Comparison of ENCODE assay signal across 28 mouse cellular contexts in genomic region chr4:145344948-145345347, GRCm38 (mm10). TPM values are rescaled to one million over a fixed set of nuclear protein-coding genes. Genes with fewer than 3 reads are reported as not detected.
"Had no signal": no experiment of that assay in that cellular context is flagged by ENCODE, and none has a peak within 500 bp of the region (broad histone marks: within the 10 kb centered on the region; RNA-seq: fewer than 3 reads in every experiment).

No protein-coding gene starts in this region.

- H3K36me3 ChIP-seq: embryonic facial prominence, embryonic 10.5 days; embryonic facial prominence, embryonic 12.5 days; embryonic facial prominence, embryonic 13.5 days; embryonic facial prominence, embryonic 15.5 days; forebrain, embryonic 10.5 days; forebrain, embryonic 12.5 days; forebrain, embryonic 15.5 days had no signal

- ATAC-seq: forebrain, embryonic 13.5 days; forebrain, embryonic 14.5 days; forebrain, embryonic 15.5 days; forebrain, embryonic 16.5 days; forebrain, postnatal 0 days had no signal

- H3K4me3 ChIP-seq: embryonic facial prominence, embryonic 10.5 days; embryonic facial prominence, embryonic 12.5 days; embryonic facial prominence, embryonic 13.5 days; embryonic facial prominence, embryonic 15.5 days; erythroblast, embryonic 14.5 days; forebrain, embryonic 10.5 days; forebrain, embryonic 12.5 days; forebrain, embryonic 13.5 days; forebrain, embryonic 15.5 days; gastrocnemius, adult 2 months; heart, adult 2 months had no signal

- H3K27ac ChIP-seq: embryonic facial prominence, embryonic 10.5 days; embryonic facial prominence, embryonic 12.5 days; embryonic facial prominence, embryonic 13.5 days; embryonic facial prominence, embryonic 15.5 days; forebrain, embryonic 10.5 days; forebrain, embryonic 12.5 days; forebrain, embryonic 13.5 days; forebrain, embryonic 15.5 days; gastrocnemius, adult 2 months; heart, adult 2 months had no signal

- H3K4me1 ChIP-seq: embryonic facial prominence, embryonic 10.5 days; embryonic facial prominence, embryonic 12.5 days; embryonic facial prominence, embryonic 13.5 days; embryonic facial prominence, embryonic 15.5 days; forebrain, embryonic 10.5 days; forebrain, embryonic 12.5 days; forebrain, embryonic 13.5 days; forebrain, embryonic 15.5 days had no signal

- H3K27me3 ChIP-seq: embryonic facial prominence, embryonic 12.5 days; embryonic facial prominence, embryonic 13.5 days; embryonic facial prominence, embryonic 15.5 days; forebrain, embryonic 12.5 days; forebrain, embryonic 13.5 days; forebrain, embryonic 15.5 days had no signal

- H3K4me2 ChIP-seq: embryonic facial prominence, embryonic 12.5 days; embryonic facial prominence, embryonic 13.5 days; embryonic facial prominence, embryonic 15.5 days; forebrain, embryonic 12.5 days; forebrain, embryonic 13.5 days; forebrain, embryonic 15.5 days had no signal

- H3K9me3 ChIP-seq: embryonic facial prominence, embryonic 10.5 days; embryonic facial prominence, embryonic 12.5 days; embryonic facial prominence, embryonic 13.5 days; embryonic facial prominence, embryonic 15.5 days; forebrain, embryonic 10.5 days; forebrain, embryonic 12.5 days; forebrain, embryonic 13.5 days; forebrain, embryonic 15.5 days had no signal

- DNase-seq: cerebellum, adult 8-10 months; cerebellum, adult 9-10 months; cerebellum, adult 9-11 months; cerebellum, postnatal 10 days; cerebellum, postnatal 14 days; cerebellum, postnatal 25 days; cerebellum, postnatal 36 days; embryo, embryonic 11 days; forebrain, postnatal 0 days; gastrocnemius, adult 2 months; gastrocnemius, postnatal 10 days; gastrocnemius, postnatal 14 days; gastrocnemius, postnatal 25 days; gastrocnemius, postnatal 36 days; heart, adult 18-20 months; heart, adult 2 months had no signal

- H3K9ac ChIP-seq: embryonic facial prominence, embryonic 12.5 days; embryonic facial prominence, embryonic 13.5 days; embryonic facial prominence, embryonic 15.5 days; forebrain, embryonic 12.5 days; forebrain, embryonic 13.5 days; forebrain, embryonic 15.5 days; forebrain, postnatal 0 days had no signal

RNA-seq across cellular contexts. Expression of gene Tnfrsf8, which starts 30.0 kb away (rescaled TPM):
- polyA plus RNA-seq: embryonic facial prominence, embryonic 10.5 days; erythroblast, embryonic 14.5 days; forebrain, embryonic 11.5 days had no signal
